Mouse (Mus musculus) heart, adult 2 months (tissue): Measurements from ENCODE around the gene Rsrc1. TPM values are rescaled to one million over a fixed set of nuclear protein-coding genes. Genes with fewer than 3 reads are reported as not detected.

Source experiments
- DNase-seq, 2 experiments: peaks; one replicate each; pipeline ENCODE4 v3.0.0; 2021
- H3K27ac ChIP-seq: fragments of 200-600 bp; 2 replicates; pipeline ENCODE4 v1.8.1; 2022
- H3K27me3 ChIP-seq: fragments of 200-500 bp; 2 replicates; pipeline ENCODE4 v1.6.1; 2012; ENCODE audit warnings: mild to moderate bottlenecking, low read length, inconsistent platforms, mixed read lengths; ENCODE audit not compliant: control insufficient read depth, insufficient read depth
- H3K36me3 ChIP-seq: fragments of 200-500 bp; 2 replicates; pipeline ENCODE4 v1.6.1; 2012; ENCODE audit warnings: low read length, inconsistent platforms; ENCODE audit not compliant: control insufficient read depth, insufficient read depth
- H3K4me1 ChIP-seq: fragments of 200-500 bp; 2 replicates; pipeline ENCODE4 v1.6.1; 2011; ENCODE audit warnings: low read length; ENCODE audit not compliant: control insufficient read depth, insufficient read depth
- H3K4me3 ChIP-seq: fragments of 200-600 bp; 2 replicates; pipeline ENCODE4 v1.8.1; 2022
- H3K79me2 ChIP-seq: fragments of 200-500 bp; replicated peaks from 2 replicates; pipeline ENCODE4 v1.6.1; 2012; ENCODE audit warnings: mild to moderate bottlenecking, inconsistent platforms, low read length, moderate library complexity, mixed read lengths; ENCODE audit not compliant: control insufficient read depth, insufficient read depth
- H3K9ac ChIP-seq: fragments of 200-500 bp; 2 replicates; pipeline ENCODE4 v1.6.1; 2012; ENCODE audit warnings: low read depth, mild to moderate bottlenecking, control low read depth, inconsistent platforms, low read length, mixed read lengths
- CTCF ChIP-seq: fragments of 200-600 bp; IDR thresholded peaks from 2 replicates; pipeline ENCODE4 v1.8.1; 2022; ENCODE audit warnings: antibody characterized with exemption, mild to moderate bottlenecking, moderate library complexity
- EP300 ChIP-seq: fragments of 200-500 bp; IDR thresholded peaks from 2 replicates; pipeline ENCODE4 v1.6.1; 2011; ENCODE audit warnings: low read depth, low read length, control low read depth; ENCODE audit not compliant: insufficient read depth
- POLR2A ChIP-seq: fragments of 200-500 bp; IDR thresholded peaks from 2 replicates; pipeline ENCODE4 v1.6.1; 2011; ENCODE audit warnings: mild to moderate bottlenecking, low read depth, low read length, control low read depth; ENCODE audit not compliant: insufficient read depth
- WGBS: fragments of 180-500 bp; shearing (Covaris S2); methylation state at CpG from one replicate; pipeline ENCODE4 v1.1.7; 2018; 5-methylcytosine and 5-hydroxymethylcytosine counted together
- intact Hi-C: fragments of 180-260 bp; cut with DNase I; formaldehyde crosslinking; loops from one replicate; pipeline ENCODE4 v1.15.1; 2025
- polyA plus RNA-seq: library from polyadenylated mRNA; depleted of rRNA; stranded (reverse); fragments of >200 nt; gene quantifications from 2 replicates; pipeline ENCODE4 v1.2.3, GENCODE M21; 2012
- total RNA-seq, 2 experiments: library from RNA; stranded (reverse); gene quantifications; 2 replicates each; pipeline ENCODE4 v1.2.3; 2021

Rsrc1 gene
- total and polyA plus RNA-seq, 3 experiments: 2.4 to 11.0 (median 10.6) TPM

- DNase-seq: no peak
- no peaks in the 10 kb centered on the region for H3K36me3 ChIP-seq
- 60% methylated on average over 3 of the region's 3 CpGs for WGBS
- TF ChIP-seq EP300: no peak
- peak; percentile 61 for TF ChIP-seq CTCF
- no peaks in the 10 kb centered on the region for H3K4me1 ChIP-seq
- H3K27me3 ChIP-seq: no peaks in the 10 kb centered on the region
- H3K79me2 ChIP-seq: no peaks in the 10 kb centered on the region
- intact Hi-C loops: loop anchor here (2.0 to 10.0 kb wide), 2 partner anchors 857 to 933 kb away; no protein-coding TSS in a partner anchor
- no peak overlapping the region for H3K9ac ChIP-seq
- no peak overlapping the region for H3K4me3 ChIP-seq
- H3K27ac ChIP-seq: no peak overlapping the region
Measured at GRCm38 (mm10) chr3:67267448-67267847, 286.3 kb downstream of the Rsrc1 start.

GRCm38 (mm10) chr3:67279781-67280180, 298.6 kb downstream of the Rsrc1 start:
- H3K27ac ChIP-seq: no peak overlapping the region
- no peaks in the 10 kb centered on the region for H3K27me3 ChIP-seq
- DNase-seq: no peak
- no peaks in the 10 kb centered on the region for H3K79me2 ChIP-seq
- no peak overlapping the region for H3K9ac ChIP-seq
- intact Hi-C loops: no loop called here
- WGBS: 82% methylated on average over 4 of the region's 4 CpGs
- TF ChIP-seq POLR2A (no peak), EP300 (no peak), CTCF (no peak)
- peaks cover 2% of the 10 kb centered on the region; the same call in 1 of the 2 replicates for H3K4me1 ChIP-seq
- no peak overlapping the region for H3K4me3 ChIP-seq
- no peaks in the 10 kb centered on the region for H3K36me3 ChIP-seq

- intact Hi-C loops: no loop called here
- no peak overlapping the region for H3K9ac ChIP-seq
- WGBS: 73% methylated on average over 3 of the region's 3 CpGs
- H3K27me3 ChIP-seq: no peaks in the 10 kb centered on the region
- H3K4me1 ChIP-seq: peaks cover 2% of the 10 kb centered on the region; the same call in 1 of the 2 replicates
- H3K27ac ChIP-seq: no peak overlapping the region
- TF ChIP-seq CTCF (no peak), EP300 (no peak), POLR2A (no peak)
- H3K36me3 ChIP-seq: no peaks in the 10 kb centered on the region
- H3K4me3 ChIP-seq: no peak overlapping the region
- no peak for DNase-seq
- no peaks in the 10 kb centered on the region for H3K79me2 ChIP-seq
Measured at GRCm38 (mm10) chr3:67280247-67280646, 299.1 kb downstream of the Rsrc1 start.

- no peaks in the 10 kb centered on the region for H3K79me2 ChIP-seq
- H3K36me3 ChIP-seq: no peaks in the 10 kb centered on the region
- no peaks in the 10 kb centered on the region for H3K27me3 ChIP-seq
- H3K4me3 ChIP-seq: no peak overlapping the region
- 92% methylated on average over 1 of the region's 1 CpGs for WGBS
- H3K4me1 ChIP-seq: peaks cover 2% of the 10 kb centered on the region; the same call in 1 of the 2 replicates
- no peak overlapping the region for H3K9ac ChIP-seq
- intact Hi-C loops: no loop called here
- TF ChIP-seq EP300: no peak
- no peak for TF ChIP-seq POLR2A
- TF ChIP-seq CTCF: no peak
- H3K27ac ChIP-seq: no peak overlapping the region
- no peak for DNase-seq
Measured at GRCm38 (mm10) chr3:67284039-67284438, 302.8 kb downstream of the Rsrc1 start.

- Histone ChIP-seq H3K4me3 (no peak overlapping the region), H3K36me3 (no peaks in the 10 kb centered on the region), H3K27me3 (no peaks in the 10 kb centered on the region), H3K79me2 (no peaks in the 10 kb centered on the region), H3K27ac (no peak overlapping the region), H3K9ac (no peak overlapping the region), H3K4me1 (peaks cover 2% of the 10 kb centered on the region; the same call in 1 of the 2 replicates)
- intact Hi-C loops: no loop called here
- TF ChIP-seq EP300 (no peak), POLR2A (no peak), CTCF (no peak)
- 28% methylated on average over 4 of the region's 4 CpGs for WGBS
- DNase-seq: no peak
Measured at GRCm38 (mm10) chr3:67284848-67285247, 303.7 kb downstream of the Rsrc1 start.

GRCm38 (mm10) chr3:67288664-67289063, 307.5 kb downstream of the Rsrc1 start:
- no peaks in the 10 kb centered on the region for H3K79me2 ChIP-seq
- TF ChIP-seq POLR2A (no peak), EP300 (no peak), CTCF (no peak)
- intact Hi-C loops: no loop called here

More at GRCm38 (mm10) chr3:67288664-67289063, 307.5 kb downstream of the Rsrc1 start:
- H3K27ac ChIP-seq: no peak overlapping the region
- no peak for DNase-seq
- 97% methylated on average over 7 of the region's 7 CpGs for WGBS
- H3K9ac ChIP-seq: no peak overlapping the region
- peaks cover 2% of the 10 kb centered on the region; the same call in 1 of the 2 replicates for H3K4me1 ChIP-seq
- no peaks in the 10 kb centered on the region for H3K36me3 ChIP-seq
- H3K4me3 ChIP-seq: no peak overlapping the region
- H3K27me3 ChIP-seq: no peaks in the 10 kb centered on the region
